16 mouse cellular contexts compared by ENCODE assay signal in genomic region chr8:120376215-120376614, GRCm38 (mm10).
DNase-seq lines count a peak whose midpoint lies in the region; ATAC-seq and TF ChIP-seq lines count a peak whose summit lies in the region.
"Had no signal": no experiment of that assay in that cellular context is flagged by ENCODE, and none has a peak within 500 bp of the region (broad histone marks: within the 10 kb centered on the region; RNA-seq: fewer than 3 reads in every experiment).

No protein-coding gene starts in this region.

- H3K27me3 ChIP-seq in hindbrain, embryonic 12.5 days = no peaks in the 10 kb centered on the region
- H3K27me3 ChIP-seq in hindbrain, postnatal 0 days (ENCODE audit: insufficient read depth, low read length) = no peaks in the 10 kb centered on the region
- H3K27me3 ChIP-seq in limb, embryonic 10.5 days (ENCODE audit: low read depth, poor library complexity, severe bottlenecking) = peaks cover 16% of the 10 kb centered on the region
- no peaks in the 10 kb centered on the region for H3K27me3 ChIP-seq in neural tube, embryonic 13.5 days
- H3K27me3 ChIP-seq: embryonic facial prominence, embryonic 13.5 days had no signal

- H3K27ac ChIP-seq in hindbrain, embryonic 12.5 days = peak overlapping the region; percentile 84
- no peak overlapping the region for H3K27ac ChIP-seq in hindbrain, postnatal 0 days
- 0 out of 2 replicates have a peak overlapping the region, but pooled peaks have one; percentile 54 for H3K27ac ChIP-seq in limb, embryonic 10.5 days
- peak overlapping the region; percentile 87 for H3K27ac ChIP-seq in neural tube, embryonic 13.5 days (replicated peaks)

- no peak overlapping the region for H3K4me2 ChIP-seq in hindbrain, embryonic 12.5 days (replicated peaks)
- no peak overlapping the region for H3K4me2 ChIP-seq in hindbrain, postnatal 0 days (ENCODE audit: low read depth, low read length)
- no peak overlapping the region for H3K4me2 ChIP-seq in neural tube, embryonic 13.5 days
- H3K4me2 ChIP-seq: embryonic facial prominence, embryonic 13.5 days had no signal

- 0 out of 2 replicates have a peak overlapping the region, but pooled peaks have one; percentile 35 for H3K9ac ChIP-seq in hindbrain, embryonic 12.5 days
- H3K9ac ChIP-seq in hindbrain, postnatal 0 days (replicated peaks; ENCODE audit: low read length) = no peak overlapping the region
- no peak overlapping the region for H3K9ac ChIP-seq in neural tube, embryonic 13.5 days
- H3K9ac ChIP-seq: embryonic facial prominence, embryonic 13.5 days had no signal

- WGBS in hindbrain, embryonic 12.5 days = 17% methylated on average over 4 of the region's 4 CpGs
- 39% methylated on average over 4 of the region's 4 CpGs for WGBS in hindbrain, postnatal 0 days
- WGBS in limb, embryonic 10.5 days = 42% methylated on average over 4 of the region's 4 CpGs
- 28% methylated on average over 4 of the region's 4 CpGs for WGBS in neural tube, embryonic 13.5 days

- no peak for TF ChIP-seq CTCF in hindbrain, postnatal 0 days (IDR thresholded peaks at IDR 0.05; ENCODE audit: low read depth)

- no peak overlapping the region for H3K4me3 ChIP-seq in hindbrain, embryonic 12.5 days
- no peak overlapping the region for H3K4me3 ChIP-seq in hindbrain, postnatal 0 days (ENCODE audit: low read length)
- H3K4me3 ChIP-seq in limb, embryonic 10.5 days = no peak overlapping the region
- no peak overlapping the region for H3K4me3 ChIP-seq in neural tube, embryonic 13.5 days
- H3K4me3 ChIP-seq: embryonic facial prominence, embryonic 13.5 days had no signal

- peaks cover 90% of the 10 kb centered on the region for H3K4me1 ChIP-seq in hindbrain, embryonic 12.5 days
- H3K4me1 ChIP-seq in hindbrain, postnatal 0 days (ENCODE audit: insufficient read depth, low read length) = peaks cover 31% of the 10 kb centered on the region
- H3K4me1 ChIP-seq in limb, embryonic 10.5 days = peaks cover 100% of the 10 kb centered on the region
- peaks cover 97% of the 10 kb centered on the region for H3K4me1 ChIP-seq in neural tube, embryonic 13.5 days (replicated peaks)

- ATAC-seq in hindbrain, embryonic 12.5 days (ENCODE audit: low FRiP score) = no peak
- no peak for ATAC-seq in hindbrain, postnatal 0 days
- no peak for ATAC-seq in neural tube, embryonic 13.5 days (ENCODE audit: low read depth)
- ATAC-seq: intestine, embryonic 16.5 days had no signal

- no peaks in the 10 kb centered on the region for H3K9me3 ChIP-seq in hindbrain, embryonic 12.5 days (replicated peaks)
- no peaks in the 10 kb centered on the region for H3K9me3 ChIP-seq in hindbrain, postnatal 0 days (ENCODE audit: low read length)
- H3K9me3 ChIP-seq in limb, embryonic 10.5 days (replicated peaks) = no peaks in the 10 kb centered on the region
- no peaks in the 10 kb centered on the region for H3K9me3 ChIP-seq in neural tube, embryonic 13.5 days
- H3K9me3 ChIP-seq: embryonic facial prominence, embryonic 13.5 days had no signal

- DNase-seq in hindbrain, postnatal 0 days (ENCODE audit: low spot score) = no peak
- peak; percentile 64 for DNase-seq in retina, postnatal 1 day
- DNase-seq in retina, embryonic 14.5 days (ENCODE audit: low spot score) = no peak
- no peak for DNase-seq in limb, embryonic 10.5 days (ENCODE audit: low spot score)
- no peak for DNase-seq in gastrocnemius, postnatal 25 days
- DNase-seq in layer of hippocampus, postnatal 25 days (ENCODE audit: extremely low spot score in 1 of 2, low spot score in 1 of 2) = no peak
- DNase-seq: heart, postnatal 10 days; left cerebral cortex, postnatal 4 days; lung, postnatal 10 days; right cerebral cortex, postnatal 25 days; thymus, postnatal 25 days had no signal

- H3K36me3 ChIP-seq in hindbrain, embryonic 12.5 days = no peaks in the 10 kb centered on the region
- no peaks in the 10 kb centered on the region for H3K36me3 ChIP-seq in hindbrain, postnatal 0 days (ENCODE audit: insufficient read depth, low read length)
- no peaks in the 10 kb centered on the region for H3K36me3 ChIP-seq in limb, embryonic 10.5 days
- H3K36me3 ChIP-seq in neural tube, embryonic 13.5 days = no peaks in the 10 kb centered on the region
- H3K36me3 ChIP-seq: embryonic facial prominence, embryonic 13.5 days; G1E had no signal
